Mouse (Mus musculus) ES-E14 (cell line): Measurements from ENCODE around the gene Rxfp2. TPM values are rescaled to one million over a fixed set of nuclear protein-coding genes. Genes with fewer than 3 reads are reported as not detected.
A peak's percentile ranks its signal among the peaks of the same experiment; 100 is the strongest.

Source experiments
- DNase-seq: peaks from one replicate; pipeline ENCODE4 v3.0.0-alpha.2; 2013; ENCODE audit warnings: low read depth, low spot score
- H3K27ac ChIP-seq: 2 replicates; pipeline ENCODE4 v1.5.1; 2012; ENCODE audit warnings: low read depth, mild to moderate bottlenecking, low read length, moderate library complexity, mixed read lengths; ENCODE audit not compliant: poor library complexity, insufficient read depth, severe bottlenecking
- H3K36me3 ChIP-seq: 2 replicates; pipeline ENCODE4 v1.6.1; 2012; ENCODE audit warnings: mild to moderate bottlenecking, low read length, moderate library complexity, mixed read lengths; ENCODE audit not compliant: control insufficient read depth, poor library complexity, insufficient read depth, severe bottlenecking
- H3K4me1 ChIP-seq, 2 experiments: fragments of 150-350 bp in 1 of 2; sonication (generic) in 1 of 2; 2 replicates each; pipeline ENCODE4 v1.6.1; 2012; ENCODE audit warnings: low read length in 2 of 2, mild to moderate bottlenecking in 1 of 2, mixed read lengths in 1 of 2; ENCODE audit not compliant: control insufficient read depth in 2 of 2, insufficient read depth in 2 of 2, poor library complexity in 1 of 2
- H3K4me3 ChIP-seq, 2 experiments: fragments of 150-350 bp in 1 of 2; sonication (generic) in 1 of 2; 2 replicates each; pipeline ENCODE4 v1.5.1; 2012; ENCODE audit warnings: low read length in 2 of 2, low read depth in 1 of 2, mild to moderate bottlenecking in 1 of 2, mixed read lengths in 1 of 2; ENCODE audit not compliant: insufficient read depth in 1 of 2, poor library complexity in 1 of 2, severe bottlenecking in 1 of 2
- H3K9ac ChIP-seq: 2 replicates; pipeline ENCODE4 v1.6.1; 2012; ENCODE audit warnings: low read depth, mild to moderate bottlenecking, low read length, mixed read lengths; ENCODE audit not compliant: poor library complexity, insufficient read depth, severe bottlenecking
- H3K9me3 ChIP-seq: fragments of 150-350 bp; sonication (generic); 2 replicates; pipeline ENCODE4 v1.6.1; 2012; ENCODE audit warnings: low read depth, mild to moderate bottlenecking, low read length; ENCODE audit not compliant: control insufficient read depth, insufficient read depth
- CHD2 ChIP-seq: IDR thresholded peaks from 2 replicates; pipeline ENCODE4 v1.6.1; 2014; ENCODE audit warnings: mild to moderate bottlenecking, low read depth, low read length, inconsistent platforms
- HCFC1 ChIP-seq: IDR thresholded peaks from 2 replicates; pipeline ENCODE4 v1.6.1; 2012; ENCODE audit warnings: low read length, inconsistent platforms, borderline replicate concordance; ENCODE audit not compliant: insufficient read depth
- MAFK ChIP-seq: IDR thresholded peaks from 2 replicates; pipeline ENCODE4 v1.6.1; 2014; ENCODE audit warnings: mild to moderate bottlenecking, low read depth, low read length, inconsistent platforms; ENCODE audit not compliant: insufficient read depth
- ZC3H11A ChIP-seq: IDR thresholded peaks from 2 replicates; pipeline ENCODE4 v1.6.1; 2012; ENCODE audit warnings: low read depth, mild to moderate bottlenecking, inconsistent platforms, low read length, borderline replicate concordance
- ZNF384 ChIP-seq: IDR thresholded peaks from 2 replicates; pipeline ENCODE4 v1.6.1; 2012; ENCODE audit warnings: low read depth, low read length, inconsistent platforms
- in situ Hi-C, 2 experiments: fragments of 600-800 bp; cut with MboI; formaldehyde crosslinking; loops; one replicate each; pipeline ENCODE4 v1.15.1; 2025; ENCODE audit warnings: low sequenced_read_pairs in 2 of 2, inconsistent platforms in 1 of 2; ENCODE audit not compliant: unreplicated experiment in 2 of 2
- total RNA-seq: library from RNA; depleted of rRNA; stranded (reverse); fragments of 300-350 nt; gene quantifications from 2 replicates; pipeline ENCODE4 v1.2.3, GENCODE M21; 2012

The Rxfp2 gene
- total RNA-seq, 1 experiment = not detected

GRCm38 (mm10) chr5:150116216-150116905 is 97.9 kb downstream of the Rxfp2 start:
- Histone ChIP-seq H3K9ac (no peak overlapping the region), H3K9me3 (no peaks in the 10 kb centered on the region), H3K27ac (no peak overlapping the region), H3K36me3 (no peaks in the 10 kb centered on the region), H3K4me3 (no peak overlapping the region), H3K4me1 (peaks cover 2 to 17% of the 10 kb centered on the region in 2 experiments; a peak in 3 of 4 replicates)
- in situ Hi-C loops = no loop called here
- TF ChIP-seq ZC3H11A = no peak
- TF ChIP-seq MAFK = no peak
- TF ChIP-seq CHD2 = no peak
- no peak for TF ChIP-seq HCFC1
- no peak for TF ChIP-seq ZNF384
- no peak for DNase-seq

GRCm38 (mm10) chr5:150116906-150117216 is 98.4 kb downstream of the Rxfp2 start:
- TF ChIP-seq HCFC1 (no peak), MAFK (no peak), ZNF384 (no peak), ZC3H11A (no peak), CHD2 (no peak)
- in situ Hi-C loops = no loop called here
- no peak for DNase-seq
- Histone ChIP-seq H3K4me1 (peaks cover under 1 to 17% of the 10 kb centered on the region in 2 experiments; a peak in 3 of 4 replicates), H3K4me3 (no peak overlapping the region), H3K9ac (no peak overlapping the region), H3K36me3 (no peaks in the 10 kb centered on the region), H3K27ac (no peak overlapping the region), H3K9me3 (no peaks in the 10 kb centered on the region)

GRCm38 (mm10) chr5:150118124-150118454 is 99.6 kb downstream of the Rxfp2 start:
- Histone ChIP-seq H3K36me3 (no peaks in the 10 kb centered on the region), H3K27ac (no peak overlapping the region), H3K4me1 (peaks cover 0 to 7% of the 10 kb centered on the region in 2 experiments; a peak in 2 of 4 replicates), H3K9ac (no peak overlapping the region), H3K4me3 (peak overlapping the region; percentile 75 to 97), H3K9me3 (no peaks in the 10 kb centered on the region)
- no peak for TF ChIP-seq ZC3H11A
- no peak for TF ChIP-seq MAFK
- no peak for TF ChIP-seq CHD2
- no peak for TF ChIP-seq HCFC1
- TF ChIP-seq ZNF384 = peak; percentile 71
- in situ Hi-C loops = no loop called here
- no peak for DNase-seq

- H3K27ac ChIP-seq = no peak within 1 kb of the TSS
Measured at GRCm38 (mm10) chr5:150118455-150119241, 100.2 kb downstream of the Rxfp2 start, which contains the start of gene Fry. Gene Fry, plus strand, starts transcription at chr5:150118645.

More at GRCm38 (mm10) chr5:150118455-150119241, 100.2 kb downstream of the Rxfp2 start, which contains the start of gene Fry:
- in situ Hi-C loops = no loop called here
- peaks cover 0 to 3% of the 10 kb centered on the region in 2 experiments; a peak in 2 of 4 replicates for H3K4me1 ChIP-seq
- no peaks in the 10 kb centered on the region for H3K9me3 ChIP-seq
- H3K36me3 ChIP-seq = no peaks in the 10 kb centered on the region
- peak within 1 kb of the TSS; percentile 80 for H3K9ac ChIP-seq
- TF ChIP-seq ZNF384 (no peak; the same call in 1 of the 2 replicates), MAFK (no peak), ZC3H11A (no peak), HCFC1 (no peak), CHD2 (no peak)
- peak within 1 kb of the TSS; percentile 75 to 97 for H3K4me3 ChIP-seq
- DNase-seq = peak; percentile 77
